Mouse (Mus musculus) cerebellum, adult 2 months (tissue): ENCODE measurements around the gene Creb3l1.

ENCODE experiments used
- CTCF ChIP-seq: fragments of 200-500 bp; IDR thresholded peaks from 2 replicates; pipeline ENCODE4 v1.5.1; 2011; ENCODE audit warnings: low read depth, mild to moderate bottlenecking, control low read depth, low read length, moderate library complexity, borderline replicate concordance; ENCODE audit not compliant: insufficient read depth
- POLR2A ChIP-seq: fragments of 200-500 bp; IDR thresholded peaks from 2 replicates; pipeline ENCODE4 v1.6.1; 2011; ENCODE audit warnings: low read length, control low read depth, borderline replicate concordance; ENCODE audit not compliant: insufficient read depth

DNA sequence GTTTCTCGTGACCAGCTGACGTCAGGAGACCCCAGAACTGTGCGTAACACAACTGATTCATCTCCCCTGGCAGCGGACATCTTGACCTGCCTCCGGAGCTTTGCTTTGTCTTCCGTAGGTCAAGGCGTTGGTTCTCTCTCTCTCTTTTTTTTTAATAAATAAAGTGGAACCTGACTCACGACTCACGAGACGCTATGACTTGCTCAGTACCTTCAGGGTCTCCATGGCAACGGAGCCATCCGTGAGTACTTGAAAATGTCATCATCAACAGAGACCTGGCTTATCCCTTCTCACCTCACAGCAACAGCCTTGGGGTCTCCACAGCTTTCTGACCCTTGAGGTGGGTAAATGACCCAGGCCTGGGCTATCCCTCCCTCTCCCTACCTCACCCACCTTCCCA is 19.0 kb upstream of the Creb3l1 start:
- TF ChIP-seq POLR2A = no peak
- no peak for TF ChIP-seq CTCF
